ENCODE assay signal across 23 mouse cellular contexts in genomic region chr1:186930888-186931233, GRCm38 (mm10). TPM values are rescaled to one million over a fixed set of nuclear protein-coding genes. Genes with fewer than 3 reads are reported as not detected.
"Had no signal": no experiment of that assay in that cellular context is flagged by ENCODE, and none has a peak within 500 bp of the region (broad histone marks: within the 10 kb centered on the region; RNA-seq: fewer than 3 reads in every experiment).

No protein-coding gene starts in this region.

- H3K27me3 ChIP-seq: lung, embryonic 15.5 days; megakaryocyte, embryonic 14.5 days; midbrain, embryonic 15.5 days; neural tube, embryonic 12.5 days had no signal

- H3K9ac ChIP-seq: lung, embryonic 15.5 days; midbrain, embryonic 12.5 days; midbrain, embryonic 15.5 days; neural tube, embryonic 12.5 days had no signal

- H3K4me1 ChIP-seq: lung, embryonic 15.5 days; megakaryocyte, embryonic 14.5 days had no signal

- H3K36me3 ChIP-seq: lung, embryonic 15.5 days; midbrain, embryonic 12.5 days; midbrain, embryonic 15.5 days; neural tube, embryonic 12.5 days had no signal

- DNase-seq: lung, adult 2 months; lung, postnatal 14 days; lung, postnatal 36 days; right cerebral cortex, postnatal 25 days; right cerebral cortex, postnatal 4 days; spleen, adult 18-20 months; thymus, adult 18-20 months; thymus, postnatal 14 days; thymus, postnatal 36 days had no signal

- H3K4me2 ChIP-seq: lung, embryonic 15.5 days; midbrain, embryonic 12.5 days; midbrain, embryonic 15.5 days; neural tube, embryonic 12.5 days had no signal

- H3K9me3 ChIP-seq: lung, embryonic 15.5 days; midbrain, embryonic 12.5 days; midbrain, embryonic 15.5 days; neural tube, embryonic 12.5 days had no signal

- H3K27ac ChIP-seq: lung, embryonic 15.5 days; macrophage; midbrain, embryonic 12.5 days; midbrain, embryonic 15.5 days; neural tube, embryonic 12.5 days had no signal

- ATAC-seq: midbrain, embryonic 15.5 days had no signal

- H3K4me3 ChIP-seq: lung, embryonic 15.5 days; megakaryocyte, embryonic 14.5 days; midbrain, embryonic 12.5 days; midbrain, embryonic 15.5 days; neural tube, embryonic 12.5 days had no signal

RNA-seq across cellular contexts. Expression of gene D1Pas1, which starts 36.4 kb away (rescaled TPM):
- total RNA-seq: megakaryocyte progenitor cell, adult 5-6 weeks; midbrain, postnatal 0 days had no signal
- polyA plus RNA-seq: liver, embryonic 16.5 days; lung, adult 2 months; lung, embryonic 15.5 days; lung, postnatal 0 days; macrophage; midbrain, embryonic 15.5 days; small intestine, adult 2 months; stomach, embryonic 14.5 days; stomach, embryonic 16.5 days; thymus, postnatal 0 days had no signal
